Mouse (Mus musculus): ENCODE results near the gene Dctn1. TPM values are rescaled to one million over a fixed set of nuclear protein-coding genes. Genes with fewer than 3 reads are reported as not detected.
A peak's percentile ranks its signal among the peaks of the same experiment; 100 is the strongest.

Dctn1 gene
- total RNA-seq (2014; rRNA removed; ENCODE audit: low replicate concordance) (45.9 and 47.7 TPM in 2 replicates), polyA plus RNA-seq (2015; fragmentation: Nextera tagmentation; extraction: Ambion mirVana) (48.9 and 50.8 TPM in 2 replicates)

GRCm38 (mm10) chr6:83165607-83166242 lies at the start of gene Dctn1:
Gene Dctn1, plus strand, starts transcription at chr6:83165920.
- TF ChIP-seq CTCF (IDR thresholded peaks at IDR 0.05; ENCODE audit: low read depth): peak; percentile 91
- TF ChIP-seq EP300 (IDR thresholded peaks at IDR 0.05; ENCODE audit: low read depth): peak; percentile 75; the same call in 1 of the 2 replicates
- peak within 1 kb of the TSS; percentile 93 for H3K4me3 ChIP-seq (ENCODE audit: low read depth, low read length)
- under 1% methylated on average over 57 of the region's 58 CpGs for WGBS
- H3K9ac ChIP-seq (replicated peaks; ENCODE audit: low read depth, low read length): peak within 1 kb of the TSS; percentile 91
- no peaks in the 10 kb centered on the region for H3K36me3 ChIP-seq (replicated peaks; ENCODE audit: control insufficient read depth, insufficient read depth, low read length)
- ATAC-seq (ENCODE audit: insufficient read depth, low read depth): peak; percentile 83
- peaks cover 21% of the 10 kb centered on the region for H3K4me1 ChIP-seq (ENCODE audit: control insufficient read depth, insufficient read depth)
- DNase-seq (ENCODE audit: low spot score): peak; percentile 94
- H3K9me3 ChIP-seq (replicated peaks; ENCODE audit: control insufficient read depth, low read length): no peaks in the 10 kb centered on the region
- peaks cover 20% of the 10 kb centered on the region for H3K27me3 ChIP-seq (ENCODE audit: control insufficient read depth, insufficient read depth, low read length)
- H3K4me2 ChIP-seq (ENCODE audit: low read depth, low read length): peak within 1 kb of the TSS; percentile 76
- H3K27ac ChIP-seq (ENCODE audit: low read depth): peak within 1 kb of the TSS; percentile 76

GRCm38 (mm10) chr6:83116373-83117164 lies 49.2 kb upstream of the Dctn1 start:
- Histone ChIP-seq H3K27ac (ENCODE audit: low read depth) (no peak overlapping the region), H3K27me3 (ENCODE audit: control insufficient read depth, insufficient read depth, low read length) (no peaks in the 10 kb centered on the region), H3K36me3 (replicated peaks; ENCODE audit: control insufficient read depth, insufficient read depth, low read length) (peaks cover 15% of the 10 kb centered on the region), H3K4me2 (ENCODE audit: low read depth, low read length) (peak overlapping the region; percentile 84), H3K9ac (replicated peaks; ENCODE audit: low read depth, low read length) (peak overlapping the region; percentile 61), H3K9me3 (replicated peaks; ENCODE audit: control insufficient read depth, low read length) (no peaks in the 10 kb centered on the region), H3K4me3 (ENCODE audit: low read depth, low read length) (peak overlapping the region; percentile 64), H3K4me1 (ENCODE audit: control insufficient read depth, insufficient read depth) (peaks cover 15% of the 10 kb centered on the region)
- 69% methylated on average over 11 of the region's 11 CpGs for WGBS
- TF ChIP-seq EP300 (IDR thresholded peaks at IDR 0.05; ENCODE audit: low read depth): no peak
- no peak for TF ChIP-seq CTCF (IDR thresholded peaks at IDR 0.05; ENCODE audit: low read depth)
- ATAC-seq (ENCODE audit: insufficient read depth, low read depth) (no peak), DNase-seq (ENCODE audit: low spot score) (no peak)

GRCm38 (mm10) chr6:83117165-83117438 lies 48.6 kb upstream of the Dctn1 start:
- TF ChIP-seq EP300 (IDR thresholded peaks at IDR 0.05; ENCODE audit: low read depth) (no peak), CTCF (IDR thresholded peaks at IDR 0.05; ENCODE audit: low read depth) (no peak)
- H3K27ac ChIP-seq (ENCODE audit: low read depth): no peak overlapping the region
- H3K4me3 ChIP-seq (ENCODE audit: low read depth, low read length): no peak overlapping the region
- ATAC-seq (ENCODE audit: insufficient read depth, low read depth) (no peak), DNase-seq (ENCODE audit: low spot score) (no peak)
- no peaks in the 10 kb centered on the region for H3K27me3 ChIP-seq (ENCODE audit: control insufficient read depth, insufficient read depth, low read length)
- H3K4me1 ChIP-seq (ENCODE audit: control insufficient read depth, insufficient read depth): peaks cover 14% of the 10 kb centered on the region; the same call in 1 of the 2 replicates
- no peaks in the 10 kb centered on the region for H3K9me3 ChIP-seq (replicated peaks; ENCODE audit: control insufficient read depth, low read length)
- H3K36me3 ChIP-seq (replicated peaks; ENCODE audit: control insufficient read depth, insufficient read depth, low read length): peaks cover 15% of the 10 kb centered on the region
- no peak overlapping the region for H3K4me2 ChIP-seq (ENCODE audit: low read depth, low read length)
- 90% methylated on average over 4 of the region's 4 CpGs for WGBS
- no peak overlapping the region for H3K9ac ChIP-seq (replicated peaks; ENCODE audit: low read depth, low read length)

- Histone ChIP-seq H3K27me3 (ENCODE audit: control insufficient read depth, insufficient read depth, low read length) (no peaks in the 10 kb centered on the region), H3K9me3 (replicated peaks; ENCODE audit: control insufficient read depth, low read length) (no peaks in the 10 kb centered on the region), H3K36me3 (replicated peaks; ENCODE audit: control insufficient read depth, insufficient read depth, low read length) (peaks cover 15% of the 10 kb centered on the region), H3K9ac (replicated peaks; ENCODE audit: low read depth, low read length) (no peak overlapping the region), H3K27ac (ENCODE audit: low read depth) (no peak overlapping the region), H3K4me1 (ENCODE audit: control insufficient read depth, insufficient read depth) (peaks cover 18% of the 10 kb centered on the region; the same call in 1 of the 2 replicates), H3K4me3 (ENCODE audit: low read depth, low read length) (no peak overlapping the region), H3K4me2 (ENCODE audit: low read depth, low read length) (no peak overlapping the region)
- 91% methylated on average over 13 of the region's 13 CpGs for WGBS
- no peak for ATAC-seq (ENCODE audit: insufficient read depth, low read depth)
- DNase-seq (ENCODE audit: low spot score): no peak
- no peak for TF ChIP-seq CTCF (IDR thresholded peaks at IDR 0.05; ENCODE audit: low read depth)
Observed at GRCm38 (mm10) chr6:83117616-83118015, 48.1 kb upstream of the Dctn1 start.

- peaks cover 18% of the 10 kb centered on the region; the same call in 1 of the 2 replicates for H3K4me1 ChIP-seq (ENCODE audit: control insufficient read depth, insufficient read depth)
- H3K4me3 ChIP-seq (ENCODE audit: low read depth, low read length): no peak overlapping the region
- H3K36me3 ChIP-seq (replicated peaks; ENCODE audit: control insufficient read depth, insufficient read depth, low read length): peaks cover 15% of the 10 kb centered on the region
- H3K9ac ChIP-seq (replicated peaks; ENCODE audit: low read depth, low read length): no peak overlapping the region
- TF ChIP-seq EP300 (IDR thresholded peaks at IDR 0.05; ENCODE audit: low read depth) (no peak), CTCF (IDR thresholded peaks at IDR 0.05; ENCODE audit: low read depth) (no peak)
- no peaks in the 10 kb centered on the region for H3K9me3 ChIP-seq (replicated peaks; ENCODE audit: control insufficient read depth, low read length)
- H3K4me2 ChIP-seq (ENCODE audit: low read depth, low read length): no peak overlapping the region
- no peak overlapping the region for H3K27ac ChIP-seq (ENCODE audit: low read depth)
- 79% methylated on average over 11 of the region's 11 CpGs for WGBS
- no peaks in the 10 kb centered on the region for H3K27me3 ChIP-seq (ENCODE audit: control insufficient read depth, insufficient read depth, low read length)
- DNase-seq (ENCODE audit: low spot score) (no peak), ATAC-seq (ENCODE audit: insufficient read depth, low read depth) (no peak)
Observed at GRCm38 (mm10) chr6:83118369-83118768, 47.4 kb upstream of the Dctn1 start.

All from heart, postnatal 0 days (tissue).